Mouse (Mus musculus) neural tube, embryonic 15.5 days (tissue): Measurements from ENCODE around the gene Clec4a1. TPM values are rescaled to one million over a fixed set of nuclear protein-coding genes. Genes with fewer than 3 reads are reported as not detected.
A peak's percentile ranks its signal among the peaks of the same experiment; 100 is the strongest.

Experiments
- ATAC-seq: fragments of 200-750 bp; cut with Nextera tagmentation; 2 replicates; pipeline ENCODE4 v1.8.0; 2017; ENCODE audit warnings: mild to moderate bottlenecking, moderate TSS enrichment, moderate library complexity; ENCODE audit not compliant: low FRiP score
- H3K27ac ChIP-seq: fragments of 300-500 bp; sonication (generic); replicated peaks from 2 replicates; pipeline ENCODE4 v1.5.1; 2015; ENCODE audit warnings: mild to moderate bottlenecking, inconsistent platforms
- H3K27me3 ChIP-seq: fragments of 300-500 bp; sonication (generic); replicated peaks from 2 replicates; pipeline ENCODE4 v1.6.1; 2015; ENCODE audit warnings: inconsistent platforms
- H3K36me3 ChIP-seq: fragments of 300-500 bp; sonication (generic); 2 replicates; pipeline ENCODE4 v1.6.1; 2015; ENCODE audit warnings: inconsistent platforms
- H3K4me1 ChIP-seq: fragments of 300-500 bp; sonication (generic); 2 replicates; pipeline ENCODE4 v1.6.1; 2015; ENCODE audit warnings: inconsistent platforms
- H3K4me2 ChIP-seq: fragments of 300-500 bp; sonication (generic); 2 replicates; pipeline ENCODE4 v1.6.1; 2015; ENCODE audit warnings: inconsistent platforms, mild to moderate bottlenecking, moderate library complexity
- H3K4me3 ChIP-seq: fragments of 300-500 bp; sonication (generic); replicated peaks from 2 replicates; pipeline ENCODE4 v1.5.1; 2015; ENCODE audit warnings: mild to moderate bottlenecking, inconsistent platforms
- H3K9ac ChIP-seq: fragments of 300-500 bp; sonication (generic); replicated peaks from 2 replicates; pipeline ENCODE4 v1.6.1; 2015; ENCODE audit warnings: mild to moderate bottlenecking, inconsistent platforms
- H3K9me3 ChIP-seq: fragments of 300-500 bp; sonication (generic); replicated peaks from 2 replicates; pipeline ENCODE4 v1.6.1; 2016; ENCODE audit warnings: inconsistent platforms
- WGBS: fragments of 180-500 bp; shearing (Covaris S2); methylation state at CpG from one replicate; pipeline ENCODE4 v1.1.7; 2015; ENCODE audit warnings: mixed read lengths; 5-methylcytosine and 5-hydroxymethylcytosine counted together
- polyA plus RNA-seq: library from polyadenylated mRNA; unstranded; fragments of >200 nt; fragmentation: Nextera tagmentation; extraction: Ambion mirVana; gene quantifications from 2 replicates; pipeline ENCODE4 v1.2.1, GENCODE M21; 2015

Gene Clec4a1
- polyA plus RNA-seq: 1.4 and 2.7 TPM in 2 replicates

GRCm38 (mm10) chr6:122921451-122921850 is at the start of gene Clec4a1:
Gene Clec4a1 (plus strand): TSS chr6:122921848.
- H3K27me3 ChIP-seq: no peaks in the 10 kb centered on the region
- H3K27ac ChIP-seq: no peak within 1 kb of the TSS
- H3K4me2 ChIP-seq: no peak within 1 kb of the TSS
- H3K4me1 ChIP-seq: no peaks in the 10 kb centered on the region
- 71% methylated on average over 4 of the region's 4 CpGs for WGBS
- H3K36me3 ChIP-seq: no peaks in the 10 kb centered on the region
- no peak for ATAC-seq
- H3K9ac ChIP-seq: no peak within 1 kb of the TSS
- no peaks in the 10 kb centered on the region; the same call in 1 of the 2 replicates for H3K9me3 ChIP-seq
- no peak within 1 kb of the TSS for H3K4me3 ChIP-seq

DNA sequence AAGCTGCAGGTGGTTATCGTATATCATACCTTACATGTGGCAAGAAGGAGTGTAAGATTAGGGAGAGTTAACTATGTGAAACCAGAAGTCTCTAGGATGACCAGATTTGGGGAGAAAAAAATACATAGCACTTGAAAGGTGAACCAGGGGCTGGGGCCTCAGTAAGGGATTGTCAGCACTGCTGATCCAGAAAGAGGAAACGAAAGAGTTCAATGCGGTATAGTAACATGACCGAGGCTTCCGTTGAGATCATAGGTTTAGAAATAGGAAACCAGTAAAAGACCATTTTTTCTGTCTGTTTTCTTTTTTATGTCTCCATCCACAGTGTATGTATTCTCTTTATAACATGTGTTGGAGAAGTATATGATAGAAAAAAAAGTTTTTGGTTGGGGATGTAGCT is 48.8 kb upstream of the Clec4a1 start:
- Histone ChIP-seq H3K27me3 (no peaks in the 10 kb centered on the region; the same call in 1 of the 2 replicates), H3K4me3 (no peak overlapping the region), H3K9ac (no peak overlapping the region), H3K4me1 (peaks cover 16% of the 10 kb centered on the region), H3K36me3 (no peaks in the 10 kb centered on the region), H3K27ac (no peak overlapping the region), H3K9me3 (no peaks in the 10 kb centered on the region), H3K4me2 (no peak overlapping the region)
- 98% methylated on average over 5 of the region's 5 CpGs for WGBS
- ATAC-seq: no peak

GRCm38 (mm10) chr6:122873871-122874719 is 47.6 kb upstream of the Clec4a1 start, which contains the start of gene Necap1:
Gene Necap1 (plus strand): TSS chr6:122874474.
- H3K4me1 ChIP-seq: peaks cover 26% of the 10 kb centered on the region
- H3K27ac ChIP-seq: peak within 1 kb of the TSS; percentile 94
- peak within 1 kb of the TSS; percentile 87 for H3K9ac ChIP-seq
- peak within 1 kb of the TSS; percentile 61 for H3K4me2 ChIP-seq
- H3K9me3 ChIP-seq: no peaks in the 10 kb centered on the region
- H3K4me3 ChIP-seq: peak within 1 kb of the TSS; percentile 90
- no peaks in the 10 kb centered on the region for H3K36me3 ChIP-seq
- peak; percentile 97 for ATAC-seq
- no peaks in the 10 kb centered on the region; the same call in 1 of the 2 replicates for H3K27me3 ChIP-seq
- 8% methylated on average over 43 of the region's 43 CpGs for WGBS

DNA sequence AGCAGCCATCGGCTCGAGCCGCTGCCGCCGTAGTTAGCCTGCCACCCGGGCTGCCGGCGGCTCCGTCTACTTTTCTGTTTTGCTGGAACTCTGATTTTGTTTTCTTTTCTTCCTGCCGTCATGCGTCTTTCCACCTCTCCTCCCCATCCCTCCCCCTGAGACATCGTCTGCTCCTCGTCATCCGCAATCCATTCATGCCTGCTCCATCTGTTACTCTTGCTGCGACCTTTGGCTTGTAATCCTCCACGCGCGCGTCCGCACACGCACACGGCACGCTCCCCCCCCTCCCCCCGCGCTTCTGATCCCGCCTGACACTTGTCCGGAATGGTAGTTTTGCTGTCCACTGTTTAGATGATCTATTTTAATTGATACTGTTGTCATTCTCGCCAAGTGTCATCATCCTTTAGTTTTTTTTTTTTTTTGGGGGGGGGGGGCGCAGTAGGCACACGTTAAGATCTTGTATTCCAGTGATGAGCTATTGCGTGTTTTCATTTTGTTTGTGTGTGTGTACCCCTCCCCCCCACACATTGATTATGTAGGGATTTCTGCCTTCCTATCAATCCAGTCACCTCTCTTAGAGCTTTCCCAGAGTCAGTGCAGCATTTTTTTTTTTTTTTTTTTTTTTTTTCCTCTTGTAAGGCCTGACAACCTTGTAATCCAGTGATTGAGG is 46.8 kb upstream of the Clec4a1 start:
- H3K4me2 ChIP-seq: peak overlapping the region; percentile 61
- peaks cover 3% of the 10 kb centered on the region for H3K36me3 ChIP-seq
- H3K9me3 ChIP-seq: no peaks in the 10 kb centered on the region
- 0% methylated on average over 31 of the region's 31 CpGs for WGBS
- ATAC-seq: peak; percentile 86
- H3K4me1 ChIP-seq: peaks cover 26% of the 10 kb centered on the region
- peak overlapping the region; percentile 94 for H3K27ac ChIP-seq
- H3K9ac ChIP-seq: peak overlapping the region; percentile 87
- H3K4me3 ChIP-seq: peak overlapping the region; percentile 90
- no peaks in the 10 kb centered on the region; the same call in 1 of the 2 replicates for H3K27me3 ChIP-seq

GRCm38 (mm10) chr6:122879141-122879735 is 42.4 kb upstream of the Clec4a1 start:
- Histone ChIP-seq H3K36me3 (peaks cover 44% of the 10 kb centered on the region), H3K27ac (no peak overlapping the region), H3K9me3 (no peaks in the 10 kb centered on the region), H3K4me3 (no peak overlapping the region), H3K27me3 (no peaks in the 10 kb centered on the region), H3K4me2 (no peak overlapping the region), H3K9ac (no peak overlapping the region), H3K4me1 (peaks cover 26% of the 10 kb centered on the region)
- WGBS: 96% methylated on average over 7 of the region's 7 CpGs
- no peak for ATAC-seq

GRCm38 (mm10) chr6:122879781-122880505 is 41.7 kb upstream of the Clec4a1 start:
- no peaks in the 10 kb centered on the region for H3K9me3 ChIP-seq
- H3K36me3 ChIP-seq: peaks cover 50% of the 10 kb centered on the region
- ATAC-seq: no peak
- H3K4me3 ChIP-seq: no peak overlapping the region
- peaks cover 26% of the 10 kb centered on the region for H3K4me1 ChIP-seq
- H3K4me2 ChIP-seq: no peak overlapping the region
- H3K27ac ChIP-seq: no peak overlapping the region
- WGBS: 93% methylated on average over 7 of the region's 7 CpGs
- no peaks in the 10 kb centered on the region for H3K27me3 ChIP-seq
- no peak overlapping the region for H3K9ac ChIP-seq

GRCm38 (mm10) chr6:122881287-122881686 is 40.4 kb upstream of the Clec4a1 start:
- no peak overlapping the region for H3K27ac ChIP-seq
- no peak overlapping the region for H3K4me2 ChIP-seq
- no peak overlapping the region for H3K4me3 ChIP-seq
- H3K9ac ChIP-seq: no peak overlapping the region
- H3K9me3 ChIP-seq: no peaks in the 10 kb centered on the region
- no peaks in the 10 kb centered on the region for H3K27me3 ChIP-seq
- peaks cover 60% of the 10 kb centered on the region for H3K36me3 ChIP-seq
- H3K4me1 ChIP-seq: peaks cover 14% of the 10 kb centered on the region
- no peak for ATAC-seq
- 95% methylated on average over 12 of the region's 12 CpGs for whole genome bisulfite sequencing

DNA sequence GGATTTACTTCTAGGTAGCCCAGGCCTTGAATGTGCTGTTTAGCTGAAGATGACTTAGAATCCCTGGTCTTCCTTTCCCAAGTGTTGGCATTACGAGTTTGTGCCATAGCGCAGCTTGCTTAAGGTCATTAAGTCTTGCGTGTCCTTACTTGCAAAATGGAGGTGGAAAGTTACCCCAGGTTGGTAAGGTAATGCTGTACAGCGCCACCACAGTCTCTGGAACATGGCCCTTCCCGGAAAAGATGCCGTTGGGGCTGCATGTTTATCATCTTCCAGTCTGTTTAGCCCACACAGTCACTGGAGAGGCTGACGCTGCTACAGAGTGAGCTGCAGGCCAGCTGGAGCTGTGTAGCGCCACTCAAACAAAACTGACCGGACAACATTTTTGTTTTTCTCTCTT is 38.0 kb upstream of the Clec4a1 start:
- no peak for ATAC-seq
- Histone ChIP-seq H3K4me3 (no peak overlapping the region), H3K27ac (no peak overlapping the region), H3K9ac (no peak overlapping the region), H3K27me3 (no peaks in the 10 kb centered on the region), H3K9me3 (no peaks in the 10 kb centered on the region), H3K4me2 (no peak overlapping the region), H3K36me3 (peaks cover 83% of the 10 kb centered on the region), H3K4me1 (peaks cover 3% of the 10 kb centered on the region; the same call in 1 of the 2 replicates)
- 94% methylated on average over 9 of the region's 9 CpGs for WGBS

- ATAC-seq: no peak
- H3K27me3 ChIP-seq: no peaks in the 10 kb centered on the region
- no peak overlapping the region for H3K27ac ChIP-seq
- peaks cover 54% of the 10 kb centered on the region for H3K36me3 ChIP-seq
- H3K4me3 ChIP-seq: no peak overlapping the region
- 93% methylated on average over 2 of the region's 2 CpGs for WGBS
- no peaks in the 10 kb centered on the region for H3K9me3 ChIP-seq
- no peaks in the 10 kb centered on the region for H3K4me1 ChIP-seq
- H3K4me2 ChIP-seq: no peak overlapping the region
- H3K9ac ChIP-seq: no peak overlapping the region
Observed at GRCm38 (mm10) chr6:122889599-122889998, 32.0 kb upstream of the Clec4a1 start.

- Histone ChIP-seq H3K36me3 (peaks cover 37% of the 10 kb centered on the region), H3K4me2 (no peak overlapping the region), H3K27ac (no peak overlapping the region), H3K4me1 (no peaks in the 10 kb centered on the region), H3K9ac (no peak overlapping the region), H3K9me3 (no peaks in the 10 kb centered on the region), H3K27me3 (no peaks in the 10 kb centered on the region), H3K4me3 (no peak overlapping the region)
- ATAC-seq: peak; percentile 65; the same call in 1 of the 2 replicates
- WGBS: 9% methylated on average over 2 of the region's 2 CpGs
Observed at GRCm38 (mm10) chr6:122892442-122893049, 29.1 kb upstream of the Clec4a1 start.

DNA sequence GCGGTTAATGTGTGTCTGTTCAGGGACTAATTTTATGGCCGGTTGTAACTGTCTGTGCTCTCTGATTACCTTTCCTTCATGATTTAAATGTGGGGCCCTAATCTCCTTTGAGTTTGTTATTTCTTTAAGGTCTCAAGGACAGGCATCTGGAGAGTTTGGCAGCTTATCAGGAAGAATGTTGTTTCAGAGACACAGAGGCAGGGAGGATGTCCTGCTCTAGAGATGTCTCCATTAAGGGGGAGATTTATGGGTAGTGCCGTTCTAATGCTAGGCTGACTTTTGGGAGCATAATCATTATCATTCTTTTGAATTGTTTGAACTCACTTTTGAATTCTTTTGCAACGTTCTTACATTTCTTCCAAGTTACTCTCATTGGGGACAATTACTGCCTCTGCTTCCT is 1.7 kb upstream of the Clec4a1 start:
- H3K4me1 ChIP-seq: no peaks in the 10 kb centered on the region
- no peaks in the 10 kb centered on the region for H3K27me3 ChIP-seq
- no peak overlapping the region for H3K4me2 ChIP-seq
- no peak overlapping the region for H3K9ac ChIP-seq
- no peak for ATAC-seq
- H3K9me3 ChIP-seq: no peaks in the 10 kb centered on the region; the same call in 1 of the 2 replicates
- no peaks in the 10 kb centered on the region for H3K36me3 ChIP-seq
- H3K27ac ChIP-seq: no peak overlapping the region
- no peak overlapping the region for H3K4me3 ChIP-seq
- 29% methylated on average over 4 of the region's 4 CpGs for WGBS
